Mouse (Mus musculus) right cerebral cortex, postnatal 14 days (tissue): ENCODE results near the gene Lsamp.

ENCODE experiments used
- DNase-seq: peaks from one replicate; pipeline ENCODE4 v3.0.0; 2022

Lsamp gene

DNA sequence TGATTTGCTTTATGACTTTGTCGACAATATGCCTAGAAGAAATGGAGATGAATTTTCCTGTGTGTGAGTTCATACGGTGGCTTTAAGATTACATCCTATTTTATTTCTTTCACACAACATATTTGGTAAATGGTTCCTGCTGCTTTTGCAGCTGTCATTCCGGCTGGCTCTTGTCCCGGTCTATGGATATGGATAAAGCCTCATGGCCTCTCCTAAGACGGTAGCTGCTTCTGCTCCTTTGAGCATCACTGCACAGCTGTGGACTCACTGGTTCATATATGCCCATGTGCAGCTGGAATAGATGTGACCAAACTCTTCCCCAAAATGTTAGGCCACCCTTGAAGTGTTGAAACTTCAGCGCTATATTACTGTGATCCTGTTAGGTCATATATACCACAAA lies 2137.6 kb downstream of the Lsamp start:
- DNase-seq: no peak

DNA sequence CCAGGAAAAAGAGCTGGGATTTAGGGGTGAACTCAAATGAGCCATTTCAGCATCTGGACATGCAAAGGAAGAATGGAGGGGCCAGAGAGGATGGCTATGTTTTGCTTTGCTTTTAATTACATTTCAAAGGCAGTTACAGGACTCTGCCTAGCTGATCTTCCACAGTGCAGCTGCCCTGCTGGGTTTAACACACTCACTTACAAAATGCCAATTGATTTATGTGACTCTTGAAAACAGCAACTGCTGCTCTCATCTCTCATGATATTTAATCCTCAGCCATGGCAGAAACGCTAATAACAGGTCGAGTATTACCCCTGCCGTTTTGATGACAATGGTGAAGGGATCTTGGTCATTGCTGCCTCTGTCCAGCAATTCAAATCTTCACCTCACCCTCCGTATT lies 2139.7 kb downstream of the Lsamp start:
- DNase-seq: no peak

DNA sequence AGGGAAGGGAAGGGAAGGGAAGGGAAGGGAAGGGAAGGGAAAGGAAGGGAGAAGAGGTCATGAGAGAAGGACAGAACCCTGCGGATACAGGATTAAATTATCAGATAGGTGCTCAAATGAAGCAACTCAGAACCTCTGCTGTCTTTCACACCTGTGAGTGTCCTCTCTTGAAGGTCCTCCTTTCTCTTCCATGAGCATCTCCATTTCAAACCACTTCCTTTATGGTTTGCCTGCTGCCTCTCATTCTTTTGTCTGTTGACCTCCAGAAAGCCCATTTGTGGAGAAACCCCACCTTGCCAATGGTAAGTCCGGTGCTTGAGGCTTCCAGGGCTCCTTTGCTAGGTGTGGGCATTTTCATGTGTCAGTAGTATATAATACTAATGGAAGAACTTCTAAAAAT lies 2141.9 kb downstream of the Lsamp start:
- DNase-seq: no peak

DNA sequence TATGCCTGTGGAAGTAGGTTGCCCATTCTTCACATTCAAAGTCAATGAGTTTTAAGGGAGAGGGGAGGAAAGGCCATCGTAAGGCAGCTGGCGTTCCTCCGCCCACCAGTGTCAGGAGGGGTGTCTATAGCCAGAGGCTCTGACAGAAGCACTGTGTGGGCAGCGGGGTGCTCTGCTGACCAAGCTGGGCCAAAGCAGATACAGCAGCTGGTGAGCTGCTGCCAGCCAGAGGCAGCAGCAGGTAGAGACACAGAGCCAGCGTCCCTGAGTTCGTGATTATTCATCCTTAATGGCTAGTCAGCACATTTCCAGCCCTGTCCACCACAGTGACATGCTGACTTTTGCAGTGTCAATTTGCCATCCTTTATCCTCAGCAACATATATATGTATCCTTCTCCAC lies 2163.0 kb downstream of the Lsamp start:
- DNase-seq: no peak

DNA sequence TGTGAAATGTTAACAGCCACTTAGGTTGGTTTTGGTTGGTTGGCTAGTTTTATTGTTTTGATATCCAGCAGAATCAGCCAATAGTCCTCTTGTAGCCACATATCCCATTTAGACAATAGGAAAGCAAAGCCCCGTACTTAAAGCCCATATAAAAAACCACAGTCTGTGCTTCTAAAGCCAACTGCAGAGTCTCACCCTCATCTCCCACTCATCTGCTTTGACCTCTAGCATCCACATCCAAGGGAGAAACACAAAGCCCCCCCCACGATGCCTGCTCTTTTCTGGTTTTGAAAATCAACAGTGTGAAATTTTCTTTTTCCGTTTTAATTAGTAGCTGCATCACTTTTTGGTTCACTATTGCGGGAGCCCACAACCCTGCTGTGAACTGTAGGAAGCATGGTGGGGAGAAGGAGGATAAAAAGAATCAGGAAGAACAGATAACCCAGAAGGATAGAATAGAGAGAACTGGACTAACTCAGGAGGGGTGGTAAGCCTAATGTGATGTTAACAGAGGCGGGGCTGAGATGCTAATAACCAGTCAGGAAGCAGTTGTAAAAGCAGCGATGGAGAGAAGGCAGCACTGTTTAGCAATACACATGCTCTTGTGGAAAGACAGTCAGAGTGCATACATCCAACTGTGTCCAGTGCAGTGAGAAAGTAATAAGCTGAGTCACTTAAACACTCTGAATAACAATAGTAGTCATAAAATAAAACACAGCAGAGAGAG lies 2165.2 kb downstream of the Lsamp start:
- DNase-seq: no peak

DNA sequence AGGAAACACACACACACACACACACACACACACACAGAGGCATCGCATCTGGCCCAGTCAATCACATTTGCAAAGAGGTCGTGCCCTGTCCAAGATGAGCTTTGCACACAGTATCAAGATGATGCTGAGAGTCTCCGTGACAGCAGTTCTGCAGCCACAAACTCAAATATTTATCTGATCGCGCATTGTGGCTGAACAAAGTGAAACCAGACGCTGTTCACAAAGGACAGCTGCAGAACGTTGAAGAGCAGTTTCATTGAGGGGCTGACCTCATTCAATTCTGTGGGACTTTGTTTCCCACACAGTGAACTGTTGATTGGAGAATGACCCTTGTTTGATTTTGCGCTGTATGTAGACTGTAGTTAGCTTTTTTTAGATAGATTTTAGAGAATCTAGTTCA lies 2168.5 kb downstream of the Lsamp start:
- no peak for DNase-seq

DNA sequence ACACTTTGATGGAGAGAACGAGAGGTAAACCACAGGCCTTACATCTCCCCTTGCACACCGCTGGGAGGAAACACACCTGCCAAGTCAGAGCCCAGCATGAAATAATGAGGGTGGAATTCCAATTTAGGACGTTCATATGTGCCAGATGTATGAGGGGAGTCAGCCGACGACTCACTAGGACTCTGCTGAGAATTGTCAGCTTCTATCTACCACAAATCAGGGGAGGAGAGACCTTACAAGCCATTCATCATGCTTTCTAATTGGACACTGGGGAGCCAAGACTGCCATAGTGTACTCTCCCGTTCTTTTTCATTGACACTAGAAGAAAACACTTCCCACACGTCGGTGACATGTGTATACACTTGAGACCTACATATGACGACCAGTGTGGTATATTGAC lies 2173.7 kb downstream of the Lsamp start:
- DNase-seq: no peak

DNA sequence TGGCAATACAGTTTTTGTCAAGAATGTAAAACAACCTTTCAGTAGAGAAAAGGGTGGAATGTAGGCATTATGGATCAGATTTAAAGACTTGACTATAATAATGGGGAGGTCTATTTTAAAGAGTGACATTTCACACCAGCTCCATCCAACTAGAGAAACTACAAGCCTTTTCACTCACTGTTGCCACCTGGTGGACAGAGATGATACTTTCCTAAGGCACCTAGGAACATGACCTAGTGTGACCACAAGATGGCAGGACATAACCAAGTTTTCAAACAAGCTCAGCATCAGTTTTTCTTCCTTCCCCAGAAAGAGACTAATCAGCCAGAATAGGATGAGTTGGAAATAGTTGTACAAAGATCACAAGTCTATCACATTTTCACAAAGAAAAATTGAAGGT lies 2180.8 kb downstream of the Lsamp start:
- peak; percentile 76 for DNase-seq

DNA sequence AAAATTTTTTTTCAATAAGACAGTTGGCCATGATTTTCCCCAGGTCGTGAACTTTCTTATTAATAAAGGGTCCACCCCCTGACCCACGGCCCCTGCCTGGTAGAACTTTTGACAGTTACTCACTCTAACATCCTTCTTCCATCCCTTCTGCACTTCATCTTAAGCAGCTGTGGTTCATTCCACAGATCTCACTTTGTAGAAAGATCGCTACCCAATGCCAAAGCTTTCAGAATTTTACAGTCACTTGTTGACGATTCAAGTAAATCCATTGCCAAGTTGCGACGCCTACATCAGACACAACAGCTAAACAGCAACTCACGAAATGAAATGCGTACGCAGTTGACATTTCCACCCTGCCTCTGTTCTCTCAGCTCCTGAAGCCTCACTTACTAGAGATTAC lies 2184.1 kb downstream of the Lsamp start:
- no peak for DNase-seq

DNA sequence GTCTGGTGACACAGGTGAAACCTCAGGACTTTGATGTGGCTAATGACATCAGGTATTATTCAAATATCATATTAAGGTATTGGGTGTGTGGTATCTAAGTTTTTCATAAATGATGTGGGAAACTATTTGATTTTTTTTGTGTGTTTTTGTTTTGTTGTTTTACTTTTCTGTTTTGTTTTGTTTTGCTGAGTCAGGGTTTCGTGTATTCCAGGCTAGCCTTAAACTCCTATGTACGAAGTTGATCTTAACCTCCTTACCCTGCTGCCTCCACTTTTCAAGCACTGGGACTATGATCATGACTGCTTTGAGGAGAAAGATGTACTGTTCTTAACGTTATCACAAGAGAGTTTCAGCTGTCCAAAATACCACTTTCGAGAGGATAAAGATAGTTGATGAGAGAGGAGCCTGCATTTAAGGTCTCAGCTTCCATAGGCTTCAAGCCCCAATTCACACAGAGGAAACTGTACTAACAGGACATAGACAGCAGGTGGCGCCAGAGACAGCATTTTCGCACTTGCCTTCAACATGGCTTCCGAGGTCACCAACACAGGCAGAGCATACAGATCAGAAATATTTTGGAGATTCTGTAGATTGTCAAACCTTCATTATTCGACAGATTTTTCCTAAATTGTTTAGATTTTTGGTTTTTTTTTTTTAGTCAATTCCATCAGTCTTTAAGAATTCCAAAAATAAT lies 2185.4 kb downstream of the Lsamp start:
- DNase-seq: peak; percentile 79

DNA sequence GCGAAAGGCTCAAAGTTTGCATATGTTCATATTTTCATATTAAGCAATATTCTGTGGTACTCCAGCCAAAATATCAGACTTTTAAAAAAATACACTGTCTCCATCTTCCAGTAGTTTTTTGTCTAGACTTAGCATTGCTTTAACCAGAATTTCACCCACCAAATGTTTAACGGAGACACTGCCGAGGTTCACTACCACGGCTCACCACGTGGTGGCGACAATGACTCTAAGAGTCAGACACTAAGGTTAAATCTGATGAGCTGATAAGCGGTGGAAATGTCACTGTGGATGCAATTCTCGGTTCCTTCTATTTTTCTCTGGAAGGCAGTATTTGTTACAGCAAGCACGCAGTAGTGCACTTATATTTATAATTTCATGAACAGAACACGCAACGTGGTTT lies 2188.3 kb downstream of the Lsamp start:
- DNase-seq: peak; percentile 91

DNA sequence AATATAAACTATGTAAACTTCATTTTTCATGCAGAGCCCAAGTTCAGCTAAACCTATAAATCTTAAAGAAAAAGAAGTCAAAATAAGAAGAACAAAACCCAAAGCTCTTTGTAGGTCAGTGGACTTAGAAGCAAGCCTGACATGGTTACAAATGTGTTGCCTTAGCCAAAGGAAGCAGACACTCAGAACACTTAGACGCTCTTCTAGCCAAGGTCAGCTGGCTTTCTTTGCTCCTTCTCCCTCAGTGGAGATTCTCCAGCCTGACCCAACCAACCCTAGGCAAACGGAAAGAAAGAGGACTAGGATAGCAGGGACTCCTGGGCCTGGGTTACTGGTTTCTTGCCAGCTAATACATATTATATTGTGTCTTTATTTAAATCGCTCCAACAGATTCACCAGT lies 2194.7 kb downstream of the Lsamp start:
- no peak for DNase-seq

DNA sequence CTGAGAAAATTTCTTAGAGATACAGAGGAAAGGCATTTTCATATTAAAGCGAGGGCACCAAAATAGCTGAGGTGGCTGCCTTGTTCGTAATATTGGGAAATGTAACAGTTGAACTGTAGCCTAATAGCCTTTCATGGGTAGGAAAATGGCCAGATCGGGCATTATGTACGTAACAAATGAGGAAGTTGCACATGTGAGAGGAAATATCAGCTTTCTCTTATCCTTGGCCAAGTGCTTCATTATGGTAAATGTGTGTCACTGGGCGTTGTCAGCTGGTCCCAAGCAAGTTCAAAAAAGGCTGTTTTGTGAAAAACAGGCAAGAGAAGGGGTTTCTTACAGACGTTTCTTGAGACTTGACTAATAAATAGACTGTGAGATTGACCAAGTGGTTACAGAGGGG lies 2195.9 kb downstream of the Lsamp start:
- no peak for DNase-seq

DNA sequence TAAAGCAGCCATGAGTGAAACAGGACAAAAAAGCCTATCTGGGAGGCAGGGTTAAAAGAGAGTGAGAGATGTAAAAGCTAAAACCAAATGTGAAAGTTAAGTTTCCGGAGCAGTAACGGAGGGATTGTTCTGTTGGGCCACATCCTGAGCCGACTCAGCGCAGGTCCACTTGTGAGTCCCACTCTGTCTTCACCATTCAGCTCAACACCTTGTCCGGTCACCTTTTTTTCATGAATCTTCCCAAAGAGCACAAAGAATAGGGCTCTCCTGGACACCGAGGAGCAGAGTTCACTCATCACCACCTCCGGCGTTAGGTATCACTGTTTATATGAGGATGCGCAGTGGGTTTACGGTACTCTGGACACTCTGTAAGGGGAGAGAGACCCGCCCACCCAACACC lies 2196.3 kb downstream of the Lsamp start:
- DNase-seq: no peak

DNA sequence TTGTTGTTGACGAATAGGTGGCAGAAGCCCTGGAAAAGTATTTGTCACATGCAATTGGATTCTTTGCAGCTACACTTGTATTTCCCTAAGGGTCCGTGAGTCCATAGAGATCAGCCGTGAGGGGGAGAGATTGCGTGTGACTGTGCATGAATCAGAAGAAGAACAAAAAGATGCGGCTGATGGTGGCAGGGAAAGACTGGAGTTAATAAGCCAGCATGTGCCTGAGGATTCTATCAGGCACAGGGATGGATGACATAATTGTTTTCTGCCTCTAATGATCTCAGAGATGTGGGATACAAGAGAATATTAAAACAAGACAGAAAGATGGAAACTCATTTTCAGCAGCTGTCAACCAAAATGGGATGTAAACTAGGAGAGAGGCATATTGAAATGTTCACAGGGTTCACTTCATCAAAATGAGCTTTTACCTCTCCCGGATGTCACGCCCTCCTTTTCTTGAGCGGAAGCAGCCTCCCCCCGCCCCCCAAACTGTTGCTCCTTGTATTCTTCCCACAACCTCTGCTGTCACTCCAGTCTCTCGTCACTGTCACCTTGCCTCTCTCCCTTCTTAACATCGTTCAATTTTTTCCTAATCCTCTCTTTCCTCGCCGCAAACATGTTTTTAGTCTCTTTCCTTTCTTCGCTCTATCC lies 2205.4 kb downstream of the Lsamp start:
- DNase-seq: no peak

DNA sequence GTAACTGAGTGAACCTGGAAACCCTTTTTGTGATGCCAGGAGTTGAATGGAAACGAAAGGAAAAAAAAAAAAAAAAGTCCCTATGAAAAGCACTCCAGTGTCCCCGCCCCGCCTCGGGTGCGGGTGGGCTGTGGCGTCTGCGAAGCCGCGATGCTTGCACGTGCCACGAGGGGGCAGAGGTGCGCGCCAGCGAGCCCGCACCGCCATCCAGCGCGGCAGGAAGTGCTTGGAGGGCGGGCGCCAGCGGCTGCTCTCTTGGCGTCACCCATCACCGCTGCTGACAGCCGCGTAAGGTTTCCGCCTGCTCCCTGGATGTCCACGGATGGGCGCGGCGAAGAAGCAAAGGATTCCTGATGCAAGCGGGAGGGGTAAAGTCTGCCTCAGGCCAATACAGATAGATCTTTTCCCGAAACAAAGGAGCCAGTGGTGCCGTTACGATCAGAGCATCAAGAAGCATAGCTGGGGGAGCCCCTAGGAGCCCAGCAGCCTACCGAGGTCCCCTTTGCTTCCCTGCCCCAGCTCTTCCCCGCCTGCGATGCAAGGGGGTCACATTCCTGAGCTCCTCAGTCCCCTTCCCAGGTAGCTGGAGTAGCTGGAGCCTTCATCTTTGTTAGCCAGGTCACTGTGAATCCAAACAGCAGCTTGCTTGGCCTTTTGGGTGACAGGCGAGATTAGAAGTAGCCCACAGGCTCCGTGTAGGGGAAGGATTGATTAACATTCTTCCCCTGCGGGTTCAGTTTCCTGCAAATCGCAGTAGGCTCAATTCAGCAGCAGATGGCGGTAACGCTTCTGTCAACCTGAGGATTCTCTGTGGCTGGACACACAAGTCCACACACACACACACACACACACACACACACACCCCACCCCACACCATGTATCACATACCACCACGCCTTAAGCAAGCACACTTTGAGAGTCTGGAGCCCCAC lies 2206.2 kb downstream of the Lsamp start:
- DNase-seq: peak; percentile 93
